Mouse (Mus musculus) lung, embryonic 14.5 days (tissue): ENCODE measurements around the gene Mtus2. TPM values are rescaled to one million over a fixed set of nuclear protein-coding genes. Genes with fewer than 3 reads are reported as not detected.
"Not testable (repeated sequence)": the region's sequence is repeated elsewhere in the genome, so short reads cannot be mapped to it uniquely, and the experiment has no call there.

ENCODE experiments used
- ATAC-seq: fragments of 200-750 bp; cut with Nextera tagmentation; 2 replicates; pipeline ENCODE4 v1.8.0; 2017; ENCODE audit warnings: mild to moderate bottlenecking, moderate TSS enrichment, moderate library complexity; ENCODE audit not compliant: insufficient read depth
- DNase-seq: peaks from one replicate; pipeline ENCODE4 v3.0.0-alpha.2; 2015
- H3K27ac ChIP-seq: fragments of 300-500 bp; sonication (generic); 2 replicates; pipeline ENCODE4 v1.5.1; 2014; ENCODE audit warnings: low read depth, mild to moderate bottlenecking, moderate library complexity
- H3K27me3 ChIP-seq: fragments of 300-500 bp; sonication (generic); 2 replicates; pipeline ENCODE4 v1.6.1; 2014; ENCODE audit warnings: low read length, control low read depth; ENCODE audit not compliant: insufficient read depth
- H3K36me3 ChIP-seq: fragments of 300-500 bp; sonication (generic); 2 replicates; pipeline ENCODE4 v1.6.1; 2014; ENCODE audit warnings: control low read depth; ENCODE audit not compliant: insufficient read depth
- H3K4me1 ChIP-seq: fragments of 300-500 bp; sonication (generic); 2 replicates; pipeline ENCODE4 v1.6.1; 2014; ENCODE audit warnings: antibody characterized with exemption, control low read depth; ENCODE audit not compliant: insufficient read depth
- H3K4me2 ChIP-seq: fragments of 300-500 bp; sonication (generic); 2 replicates; pipeline ENCODE4 v1.6.1; 2014; ENCODE audit warnings: mild to moderate bottlenecking
- H3K4me3 ChIP-seq: fragments of 300-500 bp; sonication (generic); 2 replicates; pipeline ENCODE4 v1.5.1; 2014; ENCODE audit warnings: low read depth, low read length
- H3K9ac ChIP-seq: fragments of 300-500 bp; sonication (generic); 2 replicates; pipeline ENCODE4 v1.6.1; 2014
- H3K9me3 ChIP-seq: fragments of 300-500 bp; sonication (generic); 2 replicates; pipeline ENCODE4 v1.6.1; 2016; ENCODE audit warnings: low read depth, low read length, control low read depth
- CTCF ChIP-seq: IDR thresholded peaks from 2 replicates; pipeline ENCODE4 v1.5.1; 2016; ENCODE audit warnings: antibody characterized with exemption, low read depth
- WGBS: fragments of 180-500 bp; shearing (Covaris S2); extraction: QIAGEN DNeasy Blood & Tissue Kit; methylation state at CpG from one replicate; pipeline ENCODE4 v1.1.7; 2014; 5-methylcytosine and 5-hydroxymethylcytosine counted together
- polyA plus RNA-seq: library from polyadenylated mRNA; unstranded; fragments of >200 nt; fragmentation: Nextera tagmentation; extraction: Ambion mirVana; gene quantifications from 2 replicates; pipeline ENCODE4 v1.2.1, GENCODE M21; 2014

Gene Mtus2
- polyA plus RNA-seq, 1 experiment from 2014 or later, result 5.7 TPM

GRCm38 (mm10) chr5:148160529-148161154, 203.5 kb downstream of the Mtus2 start:
- Histone ChIP-seq H3K4me3 (no peak overlapping the region), H3K27ac (no peak overlapping the region), H3K9me3 (no peaks in the 10 kb centered on the region), H3K4me1 (no peaks in the 10 kb centered on the region), H3K9ac (no peak overlapping the region), H3K36me3 (no peaks in the 10 kb centered on the region), H3K4me2 (no peak overlapping the region), H3K27me3 (no peaks in the 10 kb centered on the region)
- 88% methylated on average over 17 of the region's 17 CpGs for WGBS
- TF ChIP-seq CTCF, result no peak
- DNase-seq (no peak), ATAC-seq (no peak)

- ATAC-seq (no peak), DNase-seq (no peak)
- 87% methylated on average over 1 of the region's 1 CpGs for WGBS
Measured at GRCm38 (mm10) chr5:148165111-148165510, 208.0 kb downstream of the Mtus2 start.

GRCm38 (mm10) chr5:148175091-148175490, 218.0 kb downstream of the Mtus2 start:
- DNase-seq (no peak), ATAC-seq (no peak)
- Histone ChIP-seq H3K4me3 (no peak overlapping the region), H3K27me3 (no peaks in the 10 kb centered on the region), H3K4me2 (no peak overlapping the region), H3K9ac (no peak overlapping the region), H3K36me3 (no peaks in the 10 kb centered on the region), H3K27ac (no peak overlapping the region), H3K4me1 (no peaks in the 10 kb centered on the region), H3K9me3 (no peaks in the 10 kb centered on the region)
- no peak for TF ChIP-seq CTCF
- 44% methylated on average over 4 of the region's 4 CpGs for WGBS

More at GRCm38 (mm10) chr5:148165111-148165510, 208.0 kb downstream of the Mtus2 start:
- no peak for TF ChIP-seq CTCF
- H3K9ac ChIP-seq, result no peak overlapping the region
- no peaks in the 10 kb centered on the region for H3K27me3 ChIP-seq
- no peaks in the 10 kb centered on the region for H3K9me3 ChIP-seq
- H3K36me3 ChIP-seq, result no peaks in the 10 kb centered on the region
- H3K4me3 ChIP-seq, result no peak overlapping the region
- no peak overlapping the region for H3K27ac ChIP-seq
- no peak overlapping the region for H3K4me2 ChIP-seq
- no peaks in the 10 kb centered on the region for H3K4me1 ChIP-seq

GRCm38 (mm10) chr5:148175742-148176426, 218.8 kb downstream of the Mtus2 start:
- Histone ChIP-seq H3K9me3 (no peaks in the 10 kb centered on the region), H3K9ac (no peak overlapping the region), H3K4me3 (no peak overlapping the region), H3K27ac (no peak overlapping the region), H3K4me1 (no peaks in the 10 kb centered on the region), H3K27me3 (no peaks in the 10 kb centered on the region), H3K36me3 (no peaks in the 10 kb centered on the region), H3K4me2 (no peak overlapping the region)
- no peak for DNase-seq
- no peak for TF ChIP-seq CTCF
- WGBS, result 69% methylated on average over 4 of the region's 4 CpGs
- ATAC-seq, result no peak

GRCm38 (mm10) chr5:148176539-148176938, 219.4 kb downstream of the Mtus2 start:
- not testable (repeated sequence) for H3K27ac ChIP-seq, H3K36me3 ChIP-seq, H3K27me3 ChIP-seq, H3K9me3 ChIP-seq, H3K4me1 ChIP-seq, H3K4me2 ChIP-seq, H3K4me3 ChIP-seq, ATAC-seq, H3K9ac ChIP-seq, DNase-seq
- WGBS, result 87% methylated on average over 8 of the region's 8 CpGs

- ATAC-seq, result no peak
- Histone ChIP-seq H3K36me3 (no peaks in the 10 kb centered on the region), H3K9ac (no peak overlapping the region), H3K9me3 (no peaks in the 10 kb centered on the region), H3K4me2 (no peak overlapping the region), H3K27ac (no peak overlapping the region), H3K27me3 (no peaks in the 10 kb centered on the region), H3K4me3 (no peak overlapping the region), H3K4me1 (peaks cover 10% of the 10 kb centered on the region; the same call in 1 of the 2 replicates)
- DNase-seq, result no peak
- TF ChIP-seq CTCF, result no peak
- 63% methylated on average over 7 of the region's 7 CpGs for WGBS
Measured at GRCm38 (mm10) chr5:148179231-148179630, 222.1 kb downstream of the Mtus2 start.

GRCm38 (mm10) chr5:148180590-148181307, 223.6 kb downstream of the Mtus2 start:
- Histone ChIP-seq H3K36me3 (no peaks in the 10 kb centered on the region), H3K9me3 (no peaks in the 10 kb centered on the region), H3K27me3 (no peaks in the 10 kb centered on the region), H3K4me3 (no peak overlapping the region), H3K9ac (no peak overlapping the region), H3K4me1 (peaks cover 10% of the 10 kb centered on the region; the same call in 1 of the 2 replicates), H3K4me2 (no peak overlapping the region), H3K27ac (no peak overlapping the region)
- WGBS, result 2% methylated on average over 13 of the region's 13 CpGs
- TF ChIP-seq CTCF, result peak; percentile 81
- peak; percentile 85 for DNase-seq
- peak; percentile 96 for ATAC-seq
